In the genomic region with DNA sequence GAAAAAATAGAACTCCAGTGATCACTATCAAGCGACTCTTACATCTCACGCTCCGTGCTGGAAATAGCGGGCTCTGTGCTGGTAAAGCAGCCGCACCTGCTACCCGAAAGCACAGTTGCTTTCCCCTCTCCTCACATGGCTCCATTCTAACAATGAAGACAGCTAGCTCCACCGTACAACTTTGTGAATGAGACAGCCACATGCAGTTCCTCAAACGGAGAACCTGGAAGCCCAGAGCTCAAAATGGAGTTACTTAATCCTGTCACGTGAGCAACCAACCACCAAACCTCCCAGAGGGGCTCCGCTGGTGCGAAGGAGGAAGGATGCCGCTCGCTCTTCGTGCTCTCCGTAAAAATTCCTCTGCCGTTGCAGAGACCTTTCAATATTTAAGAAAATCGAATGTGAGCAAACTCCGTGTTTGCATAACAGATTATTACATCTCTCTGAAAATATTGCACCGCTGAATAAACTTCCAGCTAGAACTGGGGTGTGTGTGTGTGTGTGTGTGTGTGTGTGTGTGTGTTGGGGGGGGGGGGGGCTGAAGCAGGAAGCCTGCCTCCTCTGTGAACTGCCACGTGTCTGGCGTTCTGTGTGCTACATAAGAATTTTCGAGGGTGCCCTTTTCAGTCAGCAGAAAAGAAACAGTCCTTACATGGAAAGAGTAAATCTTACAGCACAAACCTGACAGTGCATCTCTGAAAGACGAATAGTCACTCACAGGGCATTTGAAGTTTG, we compare ENCODE assay signal across 9 mouse cellular contexts.
DNase-seq lines count a peak whose midpoint lies in the region; ATAC-seq and TF ChIP-seq lines count a peak whose summit lies in the region.
"Had no signal": no experiment of that assay in that cellular context is flagged by ENCODE, and none has a peak within 500 bp of the region (broad histone marks: within the 10 kb centered on the region; RNA-seq: fewer than 3 reads in every experiment).

No protein-coding gene starts in this region.

- intact Hi-C loops in gastrocnemius, adult 2 months (cut with DNase I): no loop called here
- intact Hi-C loops in gastrocnemius, postnatal 36 days (cut with DNase I): no loop called here

- H3K4me3 ChIP-seq in gastrocnemius, adult 2 months: peak overlapping the region; percentile 62
- peak overlapping the region; percentile 25 for H3K4me3 ChIP-seq in hindbrain, embryonic 16.5 days (ENCODE audit: low read length)
- peak overlapping the region; percentile 39 for H3K4me3 ChIP-seq in midbrain, embryonic 15.5 days

- 45% methylated on average over 23 of the region's 23 CpGs for WGBS in hindbrain, embryonic 16.5 days
- 20% methylated on average over 23 of the region's 23 CpGs for WGBS in midbrain, embryonic 15.5 days

- no peak overlapping the region for H3K27ac ChIP-seq in gastrocnemius, adult 2 months
- no peak overlapping the region for H3K27ac ChIP-seq in hindbrain, embryonic 16.5 days (ENCODE audit: low read depth, low read length)
- peak overlapping the region; percentile 39; the same call in 1 of the 2 replicates for H3K27ac ChIP-seq in midbrain, embryonic 15.5 days
- H3K27ac ChIP-seq: liver, embryonic 14.5 days had no signal

- H3K4me1 ChIP-seq in hindbrain, embryonic 16.5 days (ENCODE audit: control insufficient read depth, insufficient read depth, low read depth, low read length): no peaks in the 10 kb centered on the region
- H3K4me1 ChIP-seq in midbrain, embryonic 15.5 days: peaks cover 26% of the 10 kb centered on the region

- H3K9ac ChIP-seq in hindbrain, embryonic 16.5 days (ENCODE audit: low read depth, low read length): peak overlapping the region; percentile 17; the same call in 1 of the 2 replicates
- peak overlapping the region; percentile 43 for H3K9ac ChIP-seq in midbrain, embryonic 15.5 days
- H3K9ac ChIP-seq: liver, embryonic 14.5 days had no signal

- no peak for TF ChIP-seq CTCF in gastrocnemius, adult 2 months (IDR thresholded peaks at IDR 0.05)

- DNase-seq in gastrocnemius, adult 2 months: no peak
- no peak for DNase-seq in gastrocnemius, postnatal 36 days
- peak; percentile 2 for DNase-seq in c-Kit-positive CD71-negative TER-119-negative erythroid progenitor cells, embryonic 14.5 days (ENCODE audit: low read depth)
- no peak for DNase-seq in thymus, adult 18-20 months
- DNase-seq in adrenal gland, postnatal 36 days: no peak
- DNase-seq in urinary bladder, postnatal 10 days (ENCODE audit: low spot score): no peak

- no peaks in the 10 kb centered on the region for H3K36me3 ChIP-seq in hindbrain, embryonic 16.5 days (ENCODE audit: control insufficient read depth, insufficient read depth, low read length)
- H3K36me3 ChIP-seq in midbrain, embryonic 15.5 days (replicated peaks): no peaks in the 10 kb centered on the region

- peak overlapping the region; percentile 54 for H3K4me2 ChIP-seq in hindbrain, embryonic 16.5 days (ENCODE audit: low read length)
- H3K4me2 ChIP-seq in midbrain, embryonic 15.5 days: peak overlapping the region; percentile 66

- H3K27me3 ChIP-seq in hindbrain, embryonic 16.5 days (replicated peaks; ENCODE audit: control insufficient read depth, insufficient read depth, low read length): no peaks in the 10 kb centered on the region
- no peaks in the 10 kb centered on the region for H3K27me3 ChIP-seq in midbrain, embryonic 15.5 days (replicated peaks)

- ATAC-seq in hindbrain, embryonic 16.5 days: peak; percentile 69; the same call in 1 of the 2 replicates
- peak; percentile 57 for ATAC-seq in midbrain, embryonic 15.5 days (replicated peaks)

- H3K9me3 ChIP-seq in hindbrain, embryonic 16.5 days (ENCODE audit: control insufficient read depth, low read length): no peaks in the 10 kb centered on the region
- no peaks in the 10 kb centered on the region for H3K9me3 ChIP-seq in midbrain, embryonic 15.5 days
